Mouse (Mus musculus) E14TG2a.4 (cell line): ENCODE measurements around the gene Scn10a.

Experiments used
- CTCF ChIP-seq: conservative IDR thresholded peaks from 2 replicates; pipeline ENCODE4 v1.5.1; 2014; ENCODE audit warnings: low read length
- POU5F1 ChIP-seq: IDR thresholded peaks from 2 replicates; pipeline ENCODE4 v1.6.1; 2014; ENCODE audit warnings: low read length, borderline replicate concordance

- TF ChIP-seq CTCF: no peak
- TF ChIP-seq POU5F1: no peak
Observed at GRCm38 (mm10) chr9:119726990-119727389, 7.9 kb upstream of the Scn10a start.
